In genomic region chr11:67113381-67113780, GRCm38 (mm10) we compare ENCODE assay signal across 17 mouse cellular contexts. TPM values are rescaled to one million over a fixed set of nuclear protein-coding genes. Genes with fewer than 3 reads are reported as not detected.
"Had no signal": no experiment of that assay in that cellular context is flagged by ENCODE, and none has a peak within 500 bp of the region (broad histone marks: within the 10 kb centered on the region; RNA-seq: fewer than 3 reads in every experiment).

No protein-coding gene starts in this region.

- H3K27ac ChIP-seq: kidney, embryonic 15.5 days; left cerebral cortex, adult 2 months; liver, embryonic 13.5 days; neural tube, embryonic 12.5 days; neural tube, embryonic 15.5 days; stomach, postnatal 0 days had no signal

- H3K4me3 ChIP-seq: kidney, embryonic 15.5 days; left cerebral cortex, adult 2 months; liver, embryonic 13.5 days; neural tube, embryonic 12.5 days; neural tube, embryonic 15.5 days had no signal

- H3K27me3 ChIP-seq: liver, embryonic 13.5 days; neural tube, embryonic 12.5 days; neural tube, embryonic 15.5 days had no signal

- H3K4me1 ChIP-seq: kidney, embryonic 15.5 days; liver, embryonic 13.5 days; neural tube, embryonic 12.5 days; neural tube, embryonic 15.5 days had no signal

- DNase-seq: thymus, adult 18-20 months had no signal

- H3K36me3 ChIP-seq: kidney, embryonic 15.5 days; liver, embryonic 13.5 days; neural tube, embryonic 12.5 days; neural tube, embryonic 15.5 days had no signal

RNA-seq across cellular contexts. Expression of gene Myh3, which starts 35.3 kb away (rescaled TPM):
- total RNA-seq: liver, adult 2 months; megakaryocyte progenitor cell, adult 5-6 weeks; megakaryocyte-erythroid progenitor cell, adult 5-6 weeks had no signal
- polyA plus RNA-seq: liver, adult 2 months; spleen, adult 2 months; urinary bladder, adult 2 months had no signal

RNA-seq across cellular contexts. Expression of gene Myh2, which starts 57.4 kb away (rescaled TPM):
- total RNA-seq: megakaryocyte progenitor cell, adult 5-6 weeks; megakaryocyte-erythroid progenitor cell, adult 5-6 weeks had no signal
- polyA plus RNA-seq: kidney, embryonic 15.5 days; limb, embryonic 11.5 days; liver, adult 2 months; liver, embryonic 13.5 days; liver, embryonic 16.5 days; lung, embryonic 16.5 days; small intestine, adult 2 months; spleen, adult 2 months; stomach, embryonic 14.5 days had no signal
